Mouse (Mus musculus) MEL (cell line): Measurements from ENCODE around the gene Pfpl. TPM values are rescaled to one million over a fixed set of nuclear protein-coding genes. Genes with fewer than 3 reads are reported as not detected.

Experiments used
- DNase-seq: peaks from one replicate; pipeline ENCODE4 v3.0.0; 2011; ENCODE audit warnings: low read depth, low spot score
- H3K27ac ChIP-seq: 2 replicates; pipeline ENCODE4 v1.5.1; 2012; ENCODE audit warnings: low read depth, mild to moderate bottlenecking, control low read depth, low read length, moderate library complexity; ENCODE audit not compliant: control insufficient read depth
- H3K27me3 ChIP-seq, 2 experiments: fragments of 150-350 bp in 1 of 2; sonication (generic) in 1 of 2; 2 replicates each; pipeline ENCODE4 v1.6.1; 2012; ENCODE audit warnings: low read length in 2 of 2, mild to moderate bottlenecking in 2 of 2, improper control_type of control experiment in 1 of 2, moderate library complexity in 1 of 2; ENCODE audit not compliant: insufficient read depth in 2 of 2, control insufficient read depth in 1 of 2
- H3K36me3 ChIP-seq, 2 experiments: 2 replicates each; pipeline ENCODE4 v1.6.1; 2012 to 2014; ENCODE audit warnings: low read length in 2 of 2, improper control_type of control experiment in 1 of 2, inconsistent platforms in 1 of 2, mild to moderate bottlenecking in 1 of 2; ENCODE audit not compliant: insufficient read depth in 2 of 2, control insufficient read depth in 1 of 2
- H3K4me1 ChIP-seq, 2 experiments: fragments of 150-350 bp in 1 of 2; sonication (generic) in 1 of 2; 2 replicates each; pipeline ENCODE4 v1.6.1; 2012; ENCODE audit warnings: low read length in 2 of 2, improper control_type of control experiment in 1 of 2, mild to moderate bottlenecking in 1 of 2; ENCODE audit not compliant: insufficient read depth in 2 of 2, control insufficient read depth in 1 of 2
- H3K4me3 ChIP-seq, 2 experiments: fragments of 150-350 bp in 1 of 2; sonication (generic) in 1 of 2; 2 replicates each; pipeline ENCODE4 v1.5.1; 2012; ENCODE audit warnings: low read depth in 2 of 2, low read length in 2 of 2, mild to moderate bottlenecking in 2 of 2, moderate library complexity in 2 of 2, control low read depth in 1 of 2, improper control_type of control experiment in 1 of 2; ENCODE audit not compliant: control insufficient read depth in 1 of 2, insufficient read depth in 1 of 2
- H3K79me2 ChIP-seq: 2 replicates; pipeline ENCODE4 v1.6.1; 2012; ENCODE audit warnings: mild to moderate bottlenecking, low read length, moderate library complexity; ENCODE audit not compliant: control insufficient read depth, poor library complexity, insufficient read depth
- H3K9ac ChIP-seq: 2 replicates; pipeline ENCODE4 v1.6.1; 2012; ENCODE audit warnings: low read depth, mild to moderate bottlenecking, control low read depth, low read length, moderate library complexity; ENCODE audit not compliant: control insufficient read depth, poor library complexity, severe bottlenecking
- H3K9me3 ChIP-seq: fragments of 150-350 bp; sonication (generic); replicated peaks from 2 replicates; pipeline ENCODE4 v1.6.1; 2012; ENCODE audit warnings: mild to moderate bottlenecking, low read length, improper control_type of control experiment, moderate library complexity; ENCODE audit not compliant: insufficient read depth
- CHD2 ChIP-seq: IDR thresholded peaks from 2 replicates; pipeline ENCODE4 v1.6.1; 2011; ENCODE audit warnings: low read length, improper control_type of control experiment
- ELF1 ChIP-seq: IDR thresholded peaks from 2 replicates; pipeline ENCODE4 v1.6.1; 2014; ENCODE audit warnings: low read depth, mild to moderate bottlenecking, inconsistent platforms, low read length, improper control_type of control experiment, moderate library complexity
- ETS1 ChIP-seq: IDR thresholded peaks from 2 replicates; pipeline ENCODE4 v1.6.1; 2012; ENCODE audit warnings: low read depth, mild to moderate bottlenecking, inconsistent platforms, low read length, improper control_type of control experiment, moderate library complexity
- GABPA ChIP-seq: IDR thresholded peaks from 2 replicates; pipeline ENCODE4 v1.6.1; 2012; ENCODE audit warnings: low read depth, mild to moderate bottlenecking, inconsistent platforms, low read length, improper control_type of control experiment, moderate library complexity
- JUND ChIP-seq: IDR thresholded peaks from 2 replicates; pipeline ENCODE4 v1.6.1; 2011; ENCODE audit warnings: low read depth, mild to moderate bottlenecking, improper control_type of control experiment, low read length
- MAX ChIP-seq: IDR thresholded peaks from 2 replicates; pipeline ENCODE4 v1.6.1; 2011; ENCODE audit warnings: low read length, improper control_type of control experiment
- MAZ ChIP-seq: IDR thresholded peaks from 2 replicates; pipeline ENCODE4 v1.6.1; 2012; ENCODE audit warnings: low read depth, mild to moderate bottlenecking, inconsistent platforms, low read length, improper control_type of control experiment
- NELFE ChIP-seq: IDR thresholded peaks from 2 replicates; pipeline ENCODE4 v1.6.1; 2011; ENCODE audit warnings: low read depth, low read length, improper control_type of control experiment
- POLR2AphosphoS2 ChIP-seq: IDR thresholded peaks from 2 replicates; pipeline ENCODE4 v1.6.1; 2011; ENCODE audit warnings: low read length, improper control_type of control experiment
- POLR2AphosphoS5 ChIP-seq: IDR thresholded peaks from 2 replicates; pipeline ENCODE4 v1.6.1; 2012; ENCODE audit warnings: low read depth, borderline replicate concordance, mild to moderate bottlenecking, inconsistent platforms, low read length, moderate library complexity, mixed read lengths
- SIN3A ChIP-seq: IDR thresholded peaks from 2 replicates; pipeline ENCODE4 v1.6.1; 2012; ENCODE audit warnings: low read length, improper control_type of control experiment, inconsistent platforms
- TBP ChIP-seq: IDR thresholded peaks from 2 replicates; pipeline ENCODE4 v1.8.0; 2011; ENCODE audit warnings: low read depth, low read length, improper control_type of control experiment
- UBTF ChIP-seq: IDR thresholded peaks from 2 replicates; pipeline ENCODE4 v1.6.1; 2012; ENCODE audit warnings: low read depth, mild to moderate bottlenecking, inconsistent platforms, low read length, improper control_type of control experiment, moderate library complexity, borderline replicate concordance; ENCODE audit not compliant: insufficient read depth
- USF1 ChIP-seq: IDR thresholded peaks from 2 replicates; pipeline ENCODE4 v1.6.1; 2014; ENCODE audit warnings: low read depth, mild to moderate bottlenecking, inconsistent platforms, low read length, improper control_type of control experiment, moderate library complexity
- ZMIZ1 ChIP-seq: IDR thresholded peaks from 2 replicates; pipeline ENCODE4 v1.6.1; 2012; ENCODE audit warnings: low read depth, mild to moderate bottlenecking, inconsistent platforms, low read length, improper control_type of control experiment, moderate library complexity
- ZNF384 ChIP-seq: IDR thresholded peaks from 2 replicates; pipeline ENCODE4 v1.6.1; 2012; ENCODE audit warnings: low read depth, mild to moderate bottlenecking, inconsistent platforms, low read length, improper control_type of control experiment
- polyA plus RNA-seq, 2 experiments: library from polyadenylated mRNA; stranded (reverse) in 1 of 2; unstranded in 1 of 2; fragments of >175 nt in 1 of 2; fragments of >200 nt in 1 of 2; gene quantifications; 2 replicates each; pipeline versions ENCODE4 v1.2.1 to v1.2.4; 2012; ENCODE audit warnings: low replicate concordance in 2 of 2, low read depth in 1 of 2; ENCODE audit not compliant: insufficient read length in 2 of 2, insufficient read depth in 1 of 2, missing spikeins in 1 of 2
- total RNA-seq: library from RNA; depleted of rRNA; stranded (reverse); fragments of 300-350 nt; gene quantifications from 2 replicates; pipeline ENCODE4 v1.2.3, GENCODE M21; 2012

The Pfpl gene
- total and polyA plus RNA-seq, 3 experiments = not detected

DNA sequence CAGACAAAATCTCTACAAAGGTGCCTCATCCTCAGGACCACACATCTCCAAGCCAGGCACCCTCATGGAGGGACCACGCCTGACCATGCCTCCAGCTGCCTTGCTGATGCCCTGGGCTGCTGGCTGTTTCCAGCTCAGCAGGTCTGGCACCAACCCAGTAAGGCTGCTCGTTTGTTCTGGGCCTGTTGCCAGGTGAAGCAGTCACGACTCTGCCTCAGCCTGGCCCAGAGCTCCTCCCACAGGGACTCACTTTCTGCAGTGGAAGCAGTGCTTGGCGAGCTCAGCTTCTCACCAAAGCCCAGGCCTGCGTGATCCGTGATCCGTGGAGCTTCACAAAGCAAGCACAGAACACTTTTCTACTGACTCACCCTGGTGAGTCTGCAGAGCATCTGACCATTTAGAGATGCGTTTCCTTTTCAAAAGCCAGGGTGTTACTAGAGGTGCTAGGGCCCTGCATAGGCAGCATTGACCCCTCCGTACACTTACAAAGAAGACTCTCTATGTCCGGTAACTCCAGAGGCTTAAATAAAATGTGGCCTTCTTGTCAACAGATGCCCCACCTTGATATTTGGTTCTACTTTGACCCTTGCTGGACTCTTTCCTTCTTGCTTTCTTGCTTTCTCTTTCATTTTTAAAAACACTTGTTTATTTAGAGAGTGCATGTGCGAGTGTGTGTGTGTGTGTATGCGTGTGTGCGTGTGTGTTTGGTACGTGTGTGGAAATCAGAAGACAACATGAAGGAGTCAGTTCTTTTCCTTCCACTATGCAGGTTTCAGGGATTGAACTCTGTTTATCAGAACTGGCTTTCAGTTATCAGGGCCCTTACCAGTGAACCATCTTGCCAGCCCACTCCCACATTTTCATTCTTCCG lies 47.9 kb downstream of the Pfpl start:
- DNase-seq = peak; percentile 90
- Histone ChIP-seq H3K36me3 (peaks cover 0 to 2% of the 10 kb centered on the region in 2 experiments; a peak in 1 of 4 replicates), H3K27ac (no peak overlapping the region), H3K4me3 (no peak overlapping the region), H3K9me3 (no peaks in the 10 kb centered on the region), H3K27me3 (no peaks in the 10 kb centered on the region), H3K4me1 (peaks cover 6 to 8% of the 10 kb centered on the region in 2 experiments; a peak in 3 of 4 replicates), H3K79me2 (no peaks in the 10 kb centered on the region), H3K9ac (no peak overlapping the region)
- no peak for TF ChIP-seq ZNF384
- TF ChIP-seq ETS1 = 0 out of 2 replicates have a peak, but pooled peaks have one; percentile 48

DNA sequence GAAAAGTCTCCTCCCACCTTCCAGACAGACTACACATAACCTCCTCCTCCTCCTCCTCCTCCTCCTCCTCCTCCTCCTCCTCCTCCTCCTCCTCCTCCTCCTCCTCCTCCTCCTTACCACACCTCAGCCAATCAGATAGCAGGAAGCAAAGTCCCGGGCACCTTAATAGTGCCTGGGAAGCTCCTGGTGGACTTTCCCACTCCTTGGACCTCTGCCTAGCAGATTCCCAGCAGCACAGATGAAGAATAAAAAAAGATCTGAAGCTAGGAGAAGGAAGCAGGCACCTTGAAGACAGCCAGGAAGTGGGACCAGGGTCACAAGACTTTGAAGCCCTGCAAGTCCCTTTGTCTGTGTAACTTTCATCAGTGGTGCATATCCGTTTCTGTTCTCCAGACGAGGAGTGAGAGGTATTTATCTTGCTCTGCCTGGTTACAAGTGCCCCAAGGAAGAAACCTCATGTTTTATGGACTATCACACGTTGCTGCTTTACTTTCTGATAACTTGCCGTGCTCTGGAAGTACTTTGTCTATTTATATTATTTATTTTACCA lies 49.1 kb downstream of the Pfpl start:
- no peaks in the 10 kb centered on the region for H3K27me3 ChIP-seq
- no peak overlapping the region for H3K9ac ChIP-seq
- no peak overlapping the region for H3K27ac ChIP-seq
- no peak for TF ChIP-seq UBTF
- TF ChIP-seq, all 39 proteins: peak for 0
- no peak overlapping the region for H3K4me3 ChIP-seq
- no peaks in the 10 kb centered on the region for H3K79me2 ChIP-seq
- peaks cover 0 to 2% of the 10 kb centered on the region in 2 experiments; a peak in 1 of 4 replicates for H3K36me3 ChIP-seq
- H3K4me1 ChIP-seq = peaks cover 6 to 8% of the 10 kb centered on the region in 2 experiments; a peak in 3 of 4 replicates
- no peaks in the 10 kb centered on the region for H3K9me3 ChIP-seq
- DNase-seq = no peak

DNA sequence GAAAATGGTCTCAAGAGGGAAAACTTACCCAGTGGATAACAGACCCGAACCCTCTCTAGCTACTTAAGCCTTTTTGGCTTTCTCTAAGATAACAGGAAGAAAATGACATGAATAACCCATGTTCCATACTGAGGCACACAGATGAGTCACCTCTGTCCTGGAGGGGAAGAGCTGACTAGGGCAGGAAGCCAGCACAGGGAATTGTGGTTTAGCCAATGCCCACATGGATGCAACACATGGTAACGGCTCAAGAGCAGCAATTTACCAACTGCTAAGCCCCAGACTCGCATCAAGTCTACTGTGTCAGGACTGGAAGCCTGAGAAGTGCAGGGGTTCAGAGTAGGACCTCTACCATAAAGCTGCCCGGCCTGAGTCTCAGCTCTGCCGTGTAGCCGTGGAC lies 50.7 kb downstream of the Pfpl start:
- no peak for TF ChIP-seq ELF1
- TF ChIP-seq JUND = no peak
- no peak for TF ChIP-seq USF1
- TF ChIP-seq SIN3A = no peak
- no peak for TF ChIP-seq ZNF384
- no peak for TF ChIP-seq NELFE
- no peak for TF ChIP-seq UBTF
- TF ChIP-seq POLR2AphosphoS2 = no peak
- TF ChIP-seq GABPA = no peak
- no peak for TF ChIP-seq ZMIZ1
- TF ChIP-seq POLR2AphosphoS5 = no peak
- TF ChIP-seq MAX = no peak
- TF ChIP-seq MAZ = no peak
- TF ChIP-seq CHD2 = no peak
- TF ChIP-seq TBP = no peak
- no peaks in the 10 kb centered on the region for H3K9me3 ChIP-seq
- no peaks in the 10 kb centered on the region for H3K79me2 ChIP-seq
- peaks cover 0 to 2% of the 10 kb centered on the region in 2 experiments; a peak in 1 of 4 replicates for H3K36me3 ChIP-seq
- no peak overlapping the region for H3K4me3 ChIP-seq
- no peak overlapping the region for H3K9ac ChIP-seq
- peaks cover 6 to 8% of the 10 kb centered on the region in 2 experiments; a peak in 3 of 4 replicates for H3K4me1 ChIP-seq
- no peak overlapping the region for H3K27ac ChIP-seq
- no peaks in the 10 kb centered on the region for H3K27me3 ChIP-seq
- no peak for DNase-seq
